ENCODE assay signal across 8 mouse cellular contexts in genomic region chr9:22086012-22086411, GRCm38 (mm10). TPM values are rescaled to one million over a fixed set of nuclear protein-coding genes. Genes with fewer than 3 reads are reported as not detected.
DNase-seq lines count a peak whose midpoint lies in the region; ATAC-seq and TF ChIP-seq lines count a peak whose summit lies in the region.

No protein-coding gene starts in this region.

- TF ChIP-seq POLR2A in CH12.LX (IDR thresholded peaks at IDR 0.05; ENCODE audit: low read depth, low read length): no peak

- in situ Hi-C loops in CH12.LX (cut with MboI; ENCODE audit: low pct_ligation_motif_present, low pct_unique_long_range_greater_than_20kb, low sequenced_read_pairs): no loop called here

- dilution Hi-C loops in CH12.LX (cut with MboI; ENCODE audit: extremely low pct_ligation_motif_present, extremely low pct_unique_long_range_greater_than_20kb, low sequenced_read_pairs): no loop called here

- no peak for TF ChIP-seq RAD21 in CH12.LX (IDR thresholded peaks at IDR 0.05; ENCODE audit: low read depth, low read length)

- ATAC-seq in heart, embryonic 11.5 days (replicated peaks; ENCODE audit: insufficient number of reproducible peaks, low FRiP score, low TSS enrichment): no peak
- ATAC-seq in forebrain, embryonic 14.5 days: no peak
- ATAC-seq in liver, embryonic 15.5 days (ENCODE audit: insufficient read depth): no peak

- 0 out of 2 replicates have a peak, but pooled peaks cover 3% of the 10 kb centered on the region for H3K36me3 ChIP-seq in heart, embryonic 11.5 days (ENCODE audit: control insufficient read depth, insufficient read depth, low read length)
- H3K36me3 ChIP-seq in CH12.LX (replicated peaks in 1 of 2; ENCODE audit: control insufficient read depth in 1 of 2, insufficient read depth in 1 of 2, low read length in 1 of 2): peaks cover 0 to 23% of the 10 kb centered on the region in 2 experiments
- 0 out of 2 replicates have a peak, but pooled peaks cover 2% of the 10 kb centered on the region for H3K36me3 ChIP-seq in forebrain, embryonic 14.5 days (ENCODE audit: control insufficient read depth, insufficient read depth, low read length)
- H3K36me3 ChIP-seq in liver, embryonic 15.5 days (replicated peaks): 0 out of 2 replicates have a peak, but pooled peaks cover 3% of the 10 kb centered on the region

- no peak for TF ChIP-seq EP300 in CH12.LX (IDR thresholded peaks at IDR 0.05; ENCODE audit: low read length)

- no peaks in the 10 kb centered on the region for H3K9me3 ChIP-seq in heart, embryonic 11.5 days (replicated peaks; ENCODE audit: control insufficient read depth, low read length)
- no peaks in the 10 kb centered on the region for H3K9me3 ChIP-seq in CH12.LX (replicated peaks; ENCODE audit: low read length)
- H3K9me3 ChIP-seq in forebrain, embryonic 14.5 days (replicated peaks; ENCODE audit: control insufficient read depth, low read length): no peaks in the 10 kb centered on the region
- H3K9me3 ChIP-seq in liver, embryonic 15.5 days (replicated peaks): no peaks in the 10 kb centered on the region

- H3K4me1 ChIP-seq in heart, embryonic 11.5 days (ENCODE audit: control insufficient read depth, insufficient read depth, low read length): peaks cover 4% of the 10 kb centered on the region; the same call in 1 of the 2 replicates
- H3K4me1 ChIP-seq in CH12.LX (ENCODE audit: control insufficient read depth in 1 of 2, insufficient read depth in 2 of 2): peaks cover 0 to 18% of the 10 kb centered on the region in 2 experiments; a peak in 2 of 4 replicates
- no peaks in the 10 kb centered on the region; the same call in 1 of the 2 replicates for H3K4me1 ChIP-seq in forebrain, embryonic 14.5 days (ENCODE audit: control insufficient read depth, insufficient read depth, low read length)
- H3K4me1 ChIP-seq in liver, embryonic 15.5 days (replicated peaks): peaks cover 27% of the 10 kb centered on the region

- DNase-seq in heart, postnatal 4 days: no peak
- no peak for DNase-seq in CH12.LX (ENCODE audit: extremely low read depth)
- no peak for DNase-seq in forebrain, embryonic 14.5 days (ENCODE audit: low spot score)
- no peak for DNase-seq in thymus, postnatal 0 days (ENCODE audit: low spot score)
- DNase-seq in gastrocnemius, adult 18-20 months (ENCODE audit: low spot score): no peak
- no peak for DNase-seq in cerebellum, postnatal 10 days

- H3K4me2 ChIP-seq in heart, embryonic 11.5 days: peak overlapping the region; percentile 85
- peak overlapping the region; percentile 41 for H3K4me2 ChIP-seq in CH12.LX (ENCODE audit: insufficient read depth, low read depth, poor library complexity, severe bottlenecking)
- H3K4me2 ChIP-seq in forebrain, embryonic 14.5 days (ENCODE audit: low read length): peak overlapping the region; percentile 67
- peak overlapping the region; percentile 72 for H3K4me2 ChIP-seq in liver, embryonic 15.5 days

- peak overlapping the region; percentile 80; the same call in 1 of the 2 replicates for H3K27ac ChIP-seq in heart, embryonic 11.5 days (ENCODE audit: low read depth, low read length)
- no peak overlapping the region for H3K27ac ChIP-seq in CH12.LX (ENCODE audit: insufficient read depth, low read depth)
- H3K27ac ChIP-seq in forebrain, embryonic 14.5 days (ENCODE audit: low read depth, low read length): no peak overlapping the region; the same call in 1 of the 2 replicates
- H3K27ac ChIP-seq in liver, embryonic 15.5 days (replicated peaks): peak overlapping the region; percentile 77; the same call in 1 of the 2 replicates

- peaks cover 3% of the 10 kb centered on the region; the same call in 1 of the 2 replicates for H3K79me2 ChIP-seq in CH12.LX (replicated peaks; ENCODE audit: control insufficient read depth, extremely low read depth, insufficient read depth, poor library complexity, severe bottlenecking)

- TF ChIP-seq CTCF in CH12.LX (conservative IDR thresholded peaks at IDR 0.05 in 1 of 2, IDR thresholded peaks at IDR 0.05 in 1 of 2; ENCODE audit: low read depth in 2 of 2, low read length in 2 of 2): no peak

- H3K27me3 ChIP-seq in heart, embryonic 11.5 days (ENCODE audit: control insufficient read depth, insufficient read depth, low read length): no peaks in the 10 kb centered on the region
- no peaks in the 10 kb centered on the region for H3K27me3 ChIP-seq in CH12.LX (replicated peaks)
- no peaks in the 10 kb centered on the region for H3K27me3 ChIP-seq in forebrain, embryonic 14.5 days (replicated peaks; ENCODE audit: control insufficient read depth, insufficient read depth, low read length)
- no peaks in the 10 kb centered on the region for H3K27me3 ChIP-seq in liver, embryonic 15.5 days

- 79% methylated on average over 6 of the region's 6 CpGs for WGBS in heart, embryonic 11.5 days (ENCODE audit: insufficient replicate concordance)
- 82% methylated on average over 6 of the region's 6 CpGs for whole genome bisulfite sequencing in forebrain, embryonic 14.5 days
- WGBS in liver, embryonic 15.5 days (ENCODE audit: insufficient replicate concordance): 83% methylated on average over 6 of the region's 6 CpGs

- H3K4me3 ChIP-seq in heart, embryonic 11.5 days (ENCODE audit: low read depth, low read length): peak overlapping the region; percentile 86
- H3K4me3 ChIP-seq in CH12.LX (replicated peaks in 1 of 3; ENCODE audit: low read depth in 2 of 3, low read length in 2 of 3, poor library complexity in 1 of 3): peak overlapping the region; percentile 74 to 98 (median 96)
- peak overlapping the region; percentile 78 for H3K4me3 ChIP-seq in forebrain, embryonic 14.5 days (ENCODE audit: low read depth, low read length)
- H3K4me3 ChIP-seq in liver, embryonic 15.5 days (replicated peaks): peak overlapping the region; percentile 92

- H3K9ac ChIP-seq in heart, embryonic 11.5 days (ENCODE audit: low read depth, low read length): peak overlapping the region; percentile 83
- H3K9ac ChIP-seq in CH12.LX (ENCODE audit: insufficient read depth, low read depth): peak overlapping the region; percentile 74
- H3K9ac ChIP-seq in forebrain, embryonic 14.5 days (ENCODE audit: low read length): peak overlapping the region; percentile 79
- peak overlapping the region; percentile 86 for H3K9ac ChIP-seq in liver, embryonic 15.5 days

RNA-seq across cellular contexts. Expression of gene Ecsit, which starts 0.8 kb away (rescaled TPM):
- 48.4 and 50.6 TPM in 2 replicates for polyA plus RNA-seq in heart, embryonic 11.5 days (2014; fragmentation: Nextera tagmentation; extraction: Ambion mirVana)
- 10 to 100 TPM; 69.4 to 69.6 TPM for total RNA-seq in heart, postnatal 4 days (2021)
- total RNA-seq in CH12.LX (2012; rRNA removed): 57.1 and 59.4 TPM in 2 replicates
- 37.7 and 38.7 TPM in 2 replicates for total RNA-seq in CH12.LX (2014; rRNA removed)
- 45.2 and 48.5 TPM in 2 replicates for polyA plus RNA-seq in CH12.LX (2012; ENCODE audit: insufficient read length, low read depth)
- polyA plus RNA-seq in forebrain, embryonic 14.5 days (2014; fragmentation: Nextera tagmentation; extraction: Ambion mirVana): 47.2 and 56.2 TPM in 2 replicates
- polyA plus RNA-seq in liver, embryonic 15.5 days (2015; fragmentation: Nextera tagmentation; extraction: Ambion mirVana): 21.9 and 26.2 TPM in 2 replicates
- polyA plus RNA-seq in thymus, postnatal 0 days (2015; fragmentation: Nextera tagmentation; extraction: Ambion mirVana): 44.7 and 44.8 TPM in 2 replicates
- total RNA-seq in gastrocnemius, adult 18-20 months (2021): 10 to 100 TPM; 89.2 to 92.1 TPM

RNA-seq across cellular contexts. Expression of gene Cnn1, which starts 13.0 kb away (rescaled TPM):
- 388 and 445 TPM in 2 replicates for polyA plus RNA-seq in heart, embryonic 11.5 days (2014; fragmentation: Nextera tagmentation; extraction: Ambion mirVana)
- 10 to 100 TPM; 38.1 to 39.3 TPM for total RNA-seq in heart, postnatal 4 days (2021)
- not detected in 2 replicates for total RNA-seq in CH12.LX (2012; rRNA removed)
- not detected in 2 replicates for total RNA-seq in CH12.LX (2014; rRNA removed)
- polyA plus RNA-seq in CH12.LX (2012; ENCODE audit: insufficient read length, low read depth): not detected in 2 replicates
- polyA plus RNA-seq in forebrain, embryonic 14.5 days (2014; fragmentation: Nextera tagmentation; extraction: Ambion mirVana): 0.19 and 0.72 TPM in 2 replicates
- 0.96 and 1.4 TPM in 2 replicates for polyA plus RNA-seq in liver, embryonic 15.5 days (2015; fragmentation: Nextera tagmentation; extraction: Ambion mirVana)
- polyA plus RNA-seq in thymus, postnatal 0 days (2015; fragmentation: Nextera tagmentation; extraction: Ambion mirVana): 1.4 and 2.9 TPM in 2 replicates
- 1 to 10 TPM; 3.1 to 6.5 TPM for total RNA-seq in gastrocnemius, adult 18-20 months (2021)

RNA-seq across cellular contexts. Expression of gene Zfp653, which starts 14.8 kb away (rescaled TPM):
- polyA plus RNA-seq in heart, embryonic 11.5 days (2014; fragmentation: Nextera tagmentation; extraction: Ambion mirVana): 5.5 and 6.7 TPM in 2 replicates
- 1 to 10 TPM; 8.4 to 9.0 TPM for total RNA-seq in heart, postnatal 4 days (2021)
- 8.9 and 9.0 TPM in 2 replicates for total RNA-seq in CH12.LX (2012; rRNA removed)
- total RNA-seq in CH12.LX (2014; rRNA removed): 9.3 and 10.4 TPM in 2 replicates
- 10.1 and 11.4 TPM in 2 replicates for polyA plus RNA-seq in CH12.LX (2012; ENCODE audit: insufficient read length, low read depth)
- polyA plus RNA-seq in forebrain, embryonic 14.5 days (2014; fragmentation: Nextera tagmentation; extraction: Ambion mirVana): 11.3 and 13.4 TPM in 2 replicates
- 4.9 and 6.6 TPM in 2 replicates for polyA plus RNA-seq in liver, embryonic 15.5 days (2015; fragmentation: Nextera tagmentation; extraction: Ambion mirVana)
- polyA plus RNA-seq in thymus, postnatal 0 days (2015; fragmentation: Nextera tagmentation; extraction: Ambion mirVana): 8.0 and 9.6 TPM in 2 replicates
- 1 to 10 TPM; 3.2 to 3.7 TPM for total RNA-seq in gastrocnemius, adult 18-20 months (2021)

RNA-seq across cellular contexts. Expression of gene Gm49318, which starts 15.0 kb away (rescaled TPM):
- polyA plus RNA-seq in heart, embryonic 11.5 days (2014; fragmentation: Nextera tagmentation; extraction: Ambion mirVana): not detected in 2 replicates
- total RNA-seq in heart, postnatal 4 days (2021): under 1 TPM in 1 of 2 experiments, not detected in 1; 0.92 TPM
- total RNA-seq in CH12.LX (2012; rRNA removed) (not detected in 2 replicates), CH12.LX (2014; rRNA removed) (not detected in 2 replicates)
- not detected in 2 replicates for polyA plus RNA-seq in CH12.LX (2012; ENCODE audit: insufficient read length, low read depth)
- not detected in 2 replicates for polyA plus RNA-seq in forebrain, embryonic 14.5 days (2014; fragmentation: Nextera tagmentation; extraction: Ambion mirVana)
- polyA plus RNA-seq in liver, embryonic 15.5 days (2015; fragmentation: Nextera tagmentation; extraction: Ambion mirVana): not detected in 2 replicates
- not detected in 2 replicates for polyA plus RNA-seq in thymus, postnatal 0 days (2015; fragmentation: Nextera tagmentation; extraction: Ambion mirVana)
- not detected for total RNA-seq in gastrocnemius, adult 18-20 months (2021)

RNA-seq across cellular contexts. Expression of gene Elof1, which starts 31.0 kb away (rescaled TPM):
- 132 and 134 TPM in 2 replicates for polyA plus RNA-seq in heart, embryonic 11.5 days (2014; fragmentation: Nextera tagmentation; extraction: Ambion mirVana)
- total RNA-seq in heart, postnatal 4 days (2021): 10 to 100 TPM; 60.1 to 63.4 TPM
- total RNA-seq in CH12.LX (2012; rRNA removed) (111 and 148 TPM in 2 replicates), CH12.LX (2014; rRNA removed) (120 and 142 TPM in 2 replicates)
- polyA plus RNA-seq in CH12.LX (2012; ENCODE audit: insufficient read length, low read depth): 96.9 and 107 TPM in 2 replicates
- 213 and 240 TPM in 2 replicates for polyA plus RNA-seq in forebrain, embryonic 14.5 days (2014; fragmentation: Nextera tagmentation; extraction: Ambion mirVana)
- 88.8 and 89.4 TPM in 2 replicates for polyA plus RNA-seq in liver, embryonic 15.5 days (2015; fragmentation: Nextera tagmentation; extraction: Ambion mirVana)
- polyA plus RNA-seq in thymus, postnatal 0 days (2015; fragmentation: Nextera tagmentation; extraction: Ambion mirVana): 174 and 178 TPM in 2 replicates
- 10 to 100 TPM; 37.9 to 39.1 TPM for total RNA-seq in gastrocnemius, adult 18-20 months (2021)

Comparison
In these comparisons a context has a peak if more than half of its experiments do, and no peak if none do; other contexts are left out.
1. H3K27ac ChIP-seq: peak in heart, embryonic 11.5 days (single experiment) and liver, embryonic 15.5 days (single experiment); none in CH12.LX (single experiment) and forebrain, embryonic 14.5 days (single experiment).
2. RNA of gene Cnn1, which starts 13.0 kb away (polyA plus RNA-seq): 388 to 445 TPM in heart, embryonic 11.5 days; 1.4 to 2.9 TPM in thymus, postnatal 0 days, 0.96 to 1.4 TPM in liver, embryonic 15.5 days, 0.19 to 0.72 TPM in forebrain, embryonic 14.5 days and not detected in CH12.LX; every median in the first group is over 100 times any median in the second.
3. Peak in every context shown above with its lines, with median percentiles within 50 percentile points of each other: H3K4me2 ChIP-seq, H3K4me3 ChIP-seq and H3K9ac ChIP-seq.